Mouse (Mus musculus) gastrocnemius, adult 18-20 months (tissue): ENCODE measurements at regions not wholly inside any gene's neighbourhood (a gene's known extent, or its start where the extent isn't known, plus 50 kb on each side); places are given as distances from the start of the nearest gene placed in this dataset.

ENCODE experiments used
- DNase-seq: peaks from one replicate; pipeline ENCODE4 v3.0.0; 2021; ENCODE audit warnings: low spot score

DNA sequence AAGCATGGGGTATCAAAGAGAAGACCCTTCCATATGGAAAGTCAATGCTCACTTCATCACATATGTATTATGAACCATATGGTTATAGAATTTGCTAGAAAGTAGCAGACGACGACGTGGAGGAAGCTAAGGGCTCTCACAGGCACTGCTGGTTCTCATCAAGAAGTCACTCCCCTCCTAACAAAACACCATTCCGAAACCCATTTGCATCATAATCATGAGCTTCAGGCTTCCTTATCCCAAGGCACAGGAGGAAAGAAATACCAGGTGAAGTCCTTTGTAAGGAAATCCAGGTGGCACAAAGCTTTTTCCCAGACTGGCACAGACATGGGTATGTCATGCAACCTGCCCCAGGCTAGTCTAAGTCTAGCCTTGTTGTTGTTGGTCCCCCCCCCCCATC lies 513.1 kb downstream of the Kctd12 start:
- DNase-seq, result no peak

DNA sequence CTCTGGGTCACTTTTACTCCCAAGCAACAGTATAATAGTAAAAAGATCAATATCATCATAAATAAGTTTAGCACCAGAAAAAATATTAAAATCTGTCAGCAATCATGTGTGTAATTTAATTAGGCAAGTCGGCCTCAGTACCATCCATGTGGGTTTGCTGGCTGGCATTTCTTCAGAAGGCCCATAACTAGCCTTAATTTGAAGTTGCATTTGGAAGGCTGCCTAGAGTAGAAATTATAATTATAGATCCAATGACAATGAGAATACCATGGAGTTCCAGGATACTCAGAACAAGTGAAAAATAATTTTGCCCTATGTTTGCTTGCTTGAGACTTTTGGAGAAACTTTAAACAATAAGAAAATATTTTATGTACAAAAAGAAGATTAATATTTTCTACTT lies 521.4 kb downstream of the Kctd12 start:
- no peak for DNase-seq

DNA sequence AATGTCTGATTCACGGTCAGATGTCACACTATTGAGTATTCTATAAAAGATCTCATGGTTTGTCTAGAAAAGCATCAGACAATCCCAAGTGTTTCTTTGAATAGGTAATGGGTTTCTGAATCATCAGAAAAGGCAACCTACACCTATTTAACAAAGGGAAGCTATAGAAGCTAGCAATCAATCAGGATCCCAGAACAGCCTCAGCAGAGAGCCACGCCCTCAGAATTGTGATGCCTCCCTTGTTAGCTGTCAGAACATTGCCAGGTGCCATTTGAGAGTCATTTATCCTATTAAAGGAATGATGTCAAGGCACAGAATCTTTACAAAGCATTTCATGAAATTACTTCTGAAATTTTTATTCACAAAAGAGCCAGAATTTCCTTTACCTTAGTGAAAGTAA lies 542.7 kb downstream of the Kctd12 start:
- no peak for DNase-seq

DNA sequence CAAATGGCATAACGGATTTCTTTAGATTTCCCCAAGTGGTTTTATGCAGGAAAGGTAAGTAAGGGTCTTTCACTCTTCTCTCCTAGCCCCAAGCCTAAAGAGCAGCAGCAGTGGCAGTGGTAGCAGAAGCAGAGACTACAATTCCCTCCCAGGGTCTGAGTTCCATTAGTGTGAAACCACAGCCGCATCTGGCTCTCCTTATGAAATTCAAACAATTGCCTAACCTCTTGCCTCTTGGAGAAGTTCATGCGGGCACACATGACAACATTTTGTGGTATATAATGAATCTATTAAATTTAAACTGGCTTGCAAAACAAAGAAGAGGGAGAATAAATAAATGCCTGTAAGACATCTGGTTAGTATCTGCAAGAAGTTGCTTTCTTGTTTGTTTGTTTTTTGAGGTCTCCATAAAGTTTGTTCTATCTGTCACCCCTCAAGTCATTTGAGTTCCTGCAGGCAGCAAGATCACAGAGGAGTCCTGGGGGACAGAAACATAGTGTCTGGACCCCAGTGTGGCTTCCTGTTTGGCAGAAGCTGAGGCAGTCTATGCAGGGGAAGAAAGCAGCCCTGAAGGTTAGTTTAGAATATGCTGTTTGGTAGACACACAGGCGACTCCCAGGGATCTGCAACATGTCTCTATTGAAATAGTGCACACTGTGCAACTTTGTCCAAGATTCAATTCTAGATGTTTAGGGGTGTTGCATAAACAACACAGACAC lies 578.9 kb downstream of the Kctd12 start:
- DNase-seq, result no peak

DNA sequence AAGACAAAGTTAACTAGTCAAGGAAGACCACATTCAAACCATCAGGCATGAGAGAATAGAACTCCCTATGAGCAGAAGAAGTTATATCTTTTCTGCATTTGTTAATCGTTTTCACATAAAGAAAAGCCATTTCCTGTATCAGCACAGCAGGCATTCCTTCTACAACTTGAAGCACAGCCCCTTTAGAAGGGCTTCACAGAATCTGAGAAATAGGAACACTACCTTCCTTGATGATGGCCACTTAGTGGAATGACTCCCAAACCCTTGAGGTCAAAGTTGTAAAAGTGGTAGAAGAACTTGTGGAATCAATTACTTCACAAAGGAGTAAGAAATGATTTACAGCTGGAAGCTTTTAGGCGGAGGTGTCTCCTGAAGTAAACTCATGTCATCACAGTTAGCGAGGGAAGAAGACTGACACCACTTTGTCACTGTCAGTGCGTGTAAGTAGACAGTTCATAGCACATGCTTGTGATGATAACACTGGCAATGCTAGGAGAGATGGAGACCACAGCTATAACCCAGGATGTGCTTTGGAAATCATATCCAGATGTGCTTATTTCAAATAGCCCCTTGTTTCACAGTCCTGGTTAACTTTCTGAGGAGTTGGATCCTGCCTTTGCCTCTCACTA lies 580.3 kb downstream of the Kctd12 start:
- DNase-seq, result no peak

DNA sequence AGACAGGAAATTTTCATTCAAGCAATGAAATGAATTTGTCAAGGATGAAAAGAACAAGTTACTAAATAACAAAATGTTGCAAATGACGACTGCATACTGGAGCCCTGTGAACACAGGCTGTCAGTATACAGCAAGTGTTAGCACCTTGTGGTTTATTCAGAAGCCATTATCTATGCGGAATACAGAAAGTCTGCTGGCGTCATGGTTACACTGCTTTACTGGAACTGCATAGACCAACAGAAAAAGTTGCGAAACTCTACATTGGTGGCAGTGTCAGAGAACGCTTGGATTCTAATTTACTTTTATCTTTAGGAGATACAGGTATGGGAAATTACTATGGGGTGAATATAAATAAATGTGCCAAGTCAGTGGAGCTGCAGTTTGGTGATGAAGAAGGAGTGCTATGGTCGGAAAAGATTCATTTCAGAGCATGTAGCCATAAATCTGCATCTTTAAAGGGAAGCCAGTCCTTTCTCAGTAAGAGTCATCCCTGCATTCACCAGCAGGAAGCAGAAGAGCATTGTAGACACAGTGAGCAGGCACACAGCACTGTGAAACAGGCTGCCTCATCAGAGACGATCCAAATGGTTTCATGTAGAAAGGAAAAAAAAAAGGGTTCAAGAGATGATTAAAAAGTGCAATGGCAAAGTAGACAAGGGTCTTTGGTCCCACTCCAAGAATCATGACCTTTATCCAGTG lies 586.3 kb downstream of the Kctd12 start:
- DNase-seq, result no peak

DNA sequence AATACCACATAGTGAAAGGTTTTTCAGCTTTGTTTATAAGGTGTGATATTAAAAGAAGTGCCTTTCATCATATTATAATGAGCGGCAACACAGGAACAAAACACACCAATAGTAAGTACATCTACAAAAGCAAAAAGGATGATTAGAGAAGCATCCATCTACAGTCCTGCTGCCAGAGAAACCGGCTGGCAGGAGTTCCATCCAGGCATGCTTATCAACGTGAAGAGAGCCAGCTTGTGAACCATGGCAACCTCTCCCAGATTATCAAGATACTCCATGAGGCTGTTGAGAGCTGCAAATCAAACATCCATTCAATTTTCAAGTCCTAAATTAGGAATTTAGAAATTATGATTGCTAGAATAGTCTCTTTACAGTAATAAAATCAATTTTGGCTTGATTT lies 590.1 kb downstream of the Kctd12 start:
- DNase-seq, result no peak

DNA sequence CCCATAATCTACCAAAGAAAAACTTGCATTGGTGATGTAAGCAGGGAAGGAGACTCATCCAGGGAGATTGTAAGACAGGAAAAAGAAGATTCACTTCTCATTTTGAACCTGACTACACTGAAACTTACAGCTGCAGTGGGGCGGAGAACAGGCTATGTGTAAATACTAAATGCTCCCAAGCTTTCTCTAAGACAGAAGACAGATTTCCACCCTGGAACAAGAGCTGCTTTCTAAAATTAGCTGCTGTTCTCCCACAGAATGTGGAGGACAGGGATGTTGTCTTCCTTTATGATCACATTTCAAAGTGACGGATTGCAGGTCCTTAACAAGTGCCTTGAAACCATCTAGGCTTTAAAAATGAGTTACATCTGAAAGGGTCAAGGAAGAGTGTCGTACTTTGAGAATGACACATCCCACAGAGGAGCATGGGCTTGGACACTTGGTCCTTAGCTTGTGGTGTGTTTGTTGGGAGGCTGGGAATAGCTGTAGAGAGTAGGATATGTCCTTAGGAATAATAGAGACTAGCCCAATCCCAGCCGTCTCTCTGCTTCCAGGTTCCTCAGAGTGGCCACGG lies 609.4 kb downstream of the Kctd12 start:
- DNase-seq, result no peak

DNA sequence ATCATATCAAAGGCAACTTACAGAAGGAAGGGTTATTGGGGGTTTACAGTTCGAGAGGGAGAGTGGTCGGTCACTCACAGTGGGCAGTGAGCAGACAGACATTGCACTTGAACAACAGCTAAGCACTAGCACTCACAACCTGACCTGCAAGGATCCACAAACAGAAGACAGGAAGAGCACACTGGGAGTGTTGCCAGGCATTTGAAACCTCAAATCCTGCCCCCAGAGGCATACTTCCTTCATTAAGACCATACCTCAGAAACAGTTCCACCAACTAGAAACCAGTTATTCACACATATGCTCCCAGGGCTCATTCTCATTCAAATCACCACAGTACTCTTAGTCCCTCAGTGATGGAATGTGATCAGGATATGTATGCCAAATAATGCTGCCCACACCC lies 620.8 kb downstream of the Kctd12 start:
- DNase-seq, result no peak

DNA sequence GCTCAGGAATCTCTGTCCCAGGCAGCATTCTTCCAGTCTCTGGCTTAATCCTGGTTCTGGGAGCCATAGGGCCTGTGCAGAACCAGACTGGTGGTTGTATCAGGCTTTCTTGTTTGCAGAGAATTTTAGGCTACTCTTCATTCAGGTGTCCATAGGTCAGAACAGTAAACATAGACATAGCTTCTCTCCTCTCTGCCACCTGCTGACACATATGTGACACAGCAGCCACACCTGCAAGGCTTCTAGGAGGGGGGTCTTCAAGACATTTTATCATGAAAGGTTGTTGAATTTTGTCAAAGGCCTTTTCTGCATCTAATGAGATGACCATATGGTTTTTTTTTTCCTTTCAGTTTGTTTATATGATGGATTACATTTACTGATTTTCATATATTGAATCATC lies 599.7 kb downstream of the Lmo7 start:
- DNase-seq, result no peak

DNA sequence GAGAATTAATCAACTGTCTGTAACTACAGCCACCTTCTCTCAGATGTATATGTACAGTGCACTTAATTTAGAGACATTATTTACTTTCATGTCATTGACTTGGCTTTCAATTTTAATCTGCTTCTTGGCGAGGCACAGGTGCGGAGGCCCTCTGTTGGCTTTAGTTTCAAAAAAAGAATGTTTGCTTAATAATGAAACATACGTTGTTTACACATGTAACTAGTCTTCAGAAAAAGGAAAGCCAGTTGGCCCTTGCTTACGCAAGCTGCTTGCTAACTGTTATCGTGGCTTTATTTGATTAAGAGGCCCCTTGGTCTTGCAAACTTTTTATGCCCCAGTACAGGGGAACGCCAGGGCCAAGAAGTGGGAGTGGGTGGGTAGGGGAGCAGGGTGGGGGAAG lies 576.6 kb downstream of the Lmo7 start:
- no peak for DNase-seq

DNA sequence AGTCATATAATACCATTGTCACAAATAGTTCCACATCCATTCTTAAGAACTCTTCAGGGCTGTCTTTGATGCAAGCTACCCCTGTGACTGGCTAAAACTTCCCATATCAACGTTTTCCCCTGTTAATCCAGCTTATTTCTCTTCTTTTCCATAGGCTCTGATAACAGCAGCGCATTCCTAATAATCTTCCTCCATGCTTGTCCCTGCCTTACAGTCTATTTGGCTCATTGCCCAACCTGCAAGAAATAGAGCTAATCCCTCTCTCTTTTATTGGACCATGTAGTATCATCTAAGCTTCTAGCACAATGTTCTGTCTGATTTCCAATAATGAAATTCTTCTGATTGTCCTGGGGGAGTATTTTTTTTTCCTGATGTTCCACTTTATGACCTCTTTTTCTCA lies 573.1 kb downstream of the Lmo7 start:
- no peak for DNase-seq

DNA sequence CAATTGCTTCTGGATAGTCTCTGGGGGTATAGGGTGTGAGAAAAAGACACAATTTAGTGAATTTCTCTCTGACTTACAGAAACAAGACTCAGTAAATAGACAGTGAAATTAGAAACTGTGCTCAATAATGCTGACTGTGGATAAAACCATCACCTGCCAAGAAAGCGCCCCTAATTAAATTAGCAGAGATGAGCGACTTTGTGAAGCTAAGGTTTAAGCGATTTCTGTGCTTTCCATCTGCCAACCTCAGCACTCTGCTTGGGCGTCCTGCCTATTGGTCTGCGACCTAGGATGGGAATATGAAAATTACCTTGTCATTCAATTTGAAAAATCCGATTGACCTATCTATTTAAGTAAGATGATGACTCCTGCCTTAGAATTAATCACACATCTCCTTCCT lies 570.5 kb downstream of the Lmo7 start:
- no peak for DNase-seq

DNA sequence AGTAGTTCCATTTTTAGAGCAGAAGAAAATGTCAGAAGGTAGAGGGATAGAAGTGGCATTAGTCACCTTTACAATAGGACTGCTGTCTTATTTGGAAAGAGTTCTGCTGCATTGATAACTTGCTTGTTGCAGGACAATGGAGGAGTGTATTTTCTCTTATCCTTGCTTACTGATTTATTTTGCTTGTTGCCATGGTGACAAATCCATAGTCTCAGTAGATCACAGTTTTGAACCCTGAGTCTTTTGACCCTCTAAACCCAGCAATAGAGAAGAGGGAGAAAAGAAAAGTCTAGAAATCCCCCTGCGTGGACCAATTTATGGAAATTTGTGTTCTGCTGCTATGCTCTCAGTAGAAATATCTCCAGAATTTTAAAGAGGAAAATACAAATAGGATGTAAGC lies 561.6 kb downstream of the Lmo7 start:
- DNase-seq, result no peak

DNA sequence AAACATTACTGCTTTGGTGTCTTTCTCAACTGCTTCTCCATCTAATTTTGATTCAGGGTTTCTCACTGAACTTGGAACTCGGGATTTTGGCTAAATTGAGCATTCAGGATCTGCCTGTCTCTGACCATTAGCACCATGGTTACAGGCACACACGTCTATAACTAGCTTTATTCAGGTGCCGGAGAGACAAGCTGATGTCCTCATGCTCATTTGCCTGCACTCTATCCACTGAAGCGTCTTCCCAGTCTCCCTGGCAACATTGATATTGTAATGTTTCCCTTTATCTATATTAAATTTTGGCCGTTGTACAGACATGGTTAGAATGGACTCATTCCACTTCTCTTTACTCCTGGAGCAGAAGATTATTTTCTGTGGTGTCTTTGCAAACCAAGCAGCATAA lies 520.3 kb downstream of the Lmo7 start:
- no peak for DNase-seq

DNA sequence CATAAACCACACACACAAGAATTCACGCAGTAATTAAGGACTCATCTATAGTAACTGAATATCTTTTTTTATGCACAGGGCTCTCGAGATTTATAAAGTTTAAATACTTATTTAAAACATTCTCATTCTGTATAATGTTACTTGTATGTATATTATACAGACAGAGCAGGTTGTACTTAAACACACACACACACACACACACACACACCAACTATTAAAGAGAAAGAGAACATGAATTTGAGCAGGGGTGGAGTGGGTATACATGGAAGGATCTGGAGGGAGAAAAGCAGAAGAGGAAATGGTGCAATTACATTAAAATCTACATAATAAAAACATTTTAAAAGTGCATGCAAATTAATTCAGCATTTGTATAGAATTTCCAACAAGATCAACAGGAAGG lies 518.8 kb downstream of the Lmo7 start:
- no peak for DNase-seq

DNA sequence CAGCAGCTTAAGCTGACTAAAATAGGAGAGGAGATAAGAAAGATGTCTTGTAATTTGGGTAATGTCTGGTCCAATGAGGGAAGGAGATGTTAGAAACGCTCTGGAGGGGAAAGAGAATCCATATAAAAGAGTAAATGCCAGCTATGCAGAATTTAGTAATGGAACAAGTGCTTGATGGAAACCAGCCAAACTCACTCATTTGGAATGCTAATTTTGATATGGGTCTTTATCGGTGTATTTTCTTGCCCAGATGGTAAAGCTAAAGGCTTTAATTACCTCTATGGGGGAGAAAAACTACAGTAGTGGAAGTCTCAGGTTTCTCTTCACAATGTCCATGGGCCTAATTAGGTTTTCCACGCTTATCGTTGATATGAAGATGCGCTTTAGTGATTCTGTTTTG lies 518.3 kb downstream of the Lmo7 start:
- no peak for DNase-seq

DNA sequence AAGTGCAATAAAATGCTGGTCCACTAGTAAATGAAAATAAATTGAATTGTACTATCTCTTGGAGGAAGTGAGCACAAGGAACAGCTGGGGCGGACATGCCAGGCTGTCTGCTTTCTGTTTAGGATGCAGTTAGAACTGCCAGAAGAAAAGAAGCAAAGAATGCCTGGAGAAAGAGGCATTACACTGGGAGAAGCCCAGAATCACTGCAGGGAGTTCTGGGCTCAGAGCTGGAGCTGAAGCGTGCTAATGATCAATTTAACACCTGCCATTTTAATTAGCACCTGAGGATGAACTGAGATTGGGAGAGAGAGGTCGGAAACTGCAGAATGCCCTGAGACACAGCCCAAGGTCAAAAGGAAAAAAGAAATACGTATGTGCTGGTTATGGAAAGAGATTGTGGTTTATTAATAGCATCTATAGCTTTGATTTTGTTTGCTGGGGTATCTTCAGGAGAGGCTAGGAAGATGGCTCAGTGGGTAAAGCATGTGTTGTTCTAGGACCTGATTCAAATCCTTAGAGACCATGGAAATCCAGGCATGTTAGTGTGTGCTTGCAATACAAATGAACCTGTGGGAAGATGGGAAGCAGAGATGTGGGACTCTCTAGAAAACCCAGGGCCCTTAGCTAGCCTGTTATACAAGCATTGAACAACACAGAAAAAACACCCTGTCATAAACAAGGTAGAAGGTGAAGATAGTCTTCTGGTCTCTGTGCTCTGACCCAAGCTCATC lies 514.2 kb downstream of the Lmo7 start:
- DNase-seq, result no peak

DNA sequence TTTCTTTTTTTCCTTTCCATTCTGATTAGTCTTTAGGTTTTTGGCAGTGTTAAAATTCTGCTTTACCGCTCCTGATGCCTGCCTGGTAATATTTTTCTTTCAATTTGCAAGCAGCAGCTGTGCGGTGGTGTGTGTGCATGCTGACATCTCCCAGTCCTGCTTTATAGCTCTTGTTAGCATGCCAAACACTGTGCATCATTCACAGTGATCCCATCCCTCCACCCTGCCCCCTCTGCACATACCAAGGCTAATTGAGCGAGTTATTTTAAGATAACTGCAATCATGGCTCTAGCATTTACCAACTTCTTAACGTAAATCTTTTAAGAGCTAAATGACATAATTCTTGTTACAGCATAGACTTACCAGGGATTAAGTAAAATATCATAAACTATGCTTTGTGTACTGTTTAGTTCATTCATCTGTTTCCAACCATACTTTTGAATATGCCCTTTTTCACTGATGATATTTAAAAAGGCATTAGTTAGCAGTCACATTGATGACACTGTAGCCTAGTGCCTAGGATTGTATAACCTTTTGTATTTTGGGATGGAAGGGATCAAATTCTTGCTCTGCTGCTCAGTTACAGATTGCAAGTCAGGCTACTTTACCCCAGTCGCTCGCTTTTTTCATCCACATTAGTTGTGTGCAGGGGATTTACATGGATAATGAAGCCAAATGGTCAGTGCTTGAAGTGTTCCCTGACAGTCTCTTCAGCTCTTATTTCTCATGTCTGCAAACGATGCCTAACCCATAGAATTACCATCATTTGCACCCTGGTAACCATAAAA lies 487.0 kb downstream of the Lmo7 start:
- no peak for DNase-seq

DNA sequence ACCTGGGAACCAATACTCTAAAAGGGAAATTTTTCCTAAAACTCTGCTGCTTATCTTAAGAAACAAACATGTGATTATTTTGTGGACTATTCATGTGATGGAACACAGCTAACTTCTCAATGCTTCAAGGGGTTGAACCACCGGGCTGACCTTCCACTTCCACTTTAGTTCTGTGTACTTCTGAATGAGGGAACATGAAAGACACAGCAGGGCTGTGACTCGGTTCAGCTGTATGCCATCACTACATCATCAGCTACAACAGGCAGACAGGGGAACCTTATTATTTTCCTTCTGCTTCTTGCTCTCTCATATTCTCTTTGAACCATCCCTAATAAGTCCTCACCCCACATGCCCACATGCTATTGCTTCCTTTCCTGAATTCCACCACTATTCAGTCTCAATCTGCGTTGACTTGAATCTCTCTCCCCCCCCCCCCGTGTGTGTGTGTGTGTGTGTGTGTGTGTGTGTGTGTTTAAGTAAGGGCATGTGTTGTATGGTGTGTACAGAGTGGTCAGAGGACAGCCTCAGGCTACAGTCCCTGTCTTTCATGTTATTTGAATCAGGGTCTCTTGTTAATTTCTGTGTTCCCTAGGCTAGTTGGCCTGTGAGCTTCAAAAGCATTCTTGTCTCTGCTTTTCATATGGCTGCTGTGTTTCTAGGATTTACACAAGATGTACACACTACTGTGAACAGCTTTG lies 485.7 kb downstream of the Lmo7 start:
- DNase-seq, result no peak

DNA sequence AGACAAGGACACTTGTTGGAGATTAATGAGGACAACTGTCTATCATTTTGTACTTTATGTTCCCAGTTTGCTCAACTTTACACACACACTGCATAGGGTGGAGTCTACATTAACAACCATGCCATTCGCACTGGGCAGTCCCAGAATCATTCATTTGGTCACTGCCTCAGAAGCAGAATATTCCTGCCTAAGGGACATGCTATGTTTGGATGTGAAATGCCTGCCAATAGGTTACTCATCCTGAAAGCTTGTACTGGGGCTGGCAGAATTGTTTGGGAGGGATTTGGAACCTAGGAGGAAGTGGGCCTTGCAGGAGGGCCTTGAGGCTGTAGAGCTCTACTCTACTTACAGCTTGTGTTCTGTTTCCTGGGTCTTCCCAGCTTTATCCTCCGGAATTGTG lies 482.3 kb downstream of the Lmo7 start:
- DNase-seq, result peak; percentile 3
